Mouse (Mus musculus) kidney, postnatal 4 days (tissue): Measurements from ENCODE around the gene Ass1.

ENCODE experiments used
- DNase-seq, 2 experiments: peaks; one replicate each; pipeline ENCODE4 v3.0.0; 2021; ENCODE audit warnings: mixed read lengths in 2 of 2

Gene Ass1

GRCm38 (mm10) chr2:31469931-31470682 is at the start of gene Ass1:
Gene Ass1 (plus strand): TSS chr2:31470207.
- DNase-seq, result peak; percentile 81 to 91

- peak in 1 of 2 experiments; percentile 27 for DNase-seq
Observed at GRCm38 (mm10) chr2:31420914-31421313, 49.1 kb upstream of the Ass1 start.

- no peak for DNase-seq
Observed at GRCm38 (mm10) chr2:31422576-31422975, 47.4 kb upstream of the Ass1 start.

- peak in 1 of 2 experiments; percentile 37 for DNase-seq
Observed at GRCm38 (mm10) chr2:31431477-31431876, 38.5 kb upstream of the Ass1 start.

GRCm38 (mm10) chr2:31434746-31435145 is 35.3 kb upstream of the Ass1 start:
- peak; percentile 24 to 56 for DNase-seq

GRCm38 (mm10) chr2:31435567-31435966 is 34.4 kb upstream of the Ass1 start:
- peak; percentile 68 to 79 for DNase-seq

- no peak for DNase-seq
Observed at GRCm38 (mm10) chr2:31437480-31438245, 32.3 kb upstream of the Ass1 start.

- DNase-seq, result no peak
Observed at GRCm38 (mm10) chr2:31439576-31439975, 30.4 kb upstream of the Ass1 start.

GRCm38 (mm10) chr2:31442480-31443160 is 27.4 kb upstream of the Ass1 start:
- peak; percentile 31 to 49 for DNase-seq

- no peak for DNase-seq
Observed at GRCm38 (mm10) chr2:31446036-31446435, 24.0 kb upstream of the Ass1 start.

- DNase-seq, result no peak
Observed at GRCm38 (mm10) chr2:31446456-31446855, 23.6 kb upstream of the Ass1 start.

- no peak for DNase-seq
Observed at GRCm38 (mm10) chr2:31447536-31447935, 22.5 kb upstream of the Ass1 start.

- no peak for DNase-seq
Observed at GRCm38 (mm10) chr2:31448756-31449440, 21.1 kb upstream of the Ass1 start.

GRCm38 (mm10) chr2:31449441-31449815 is 20.6 kb upstream of the Ass1 start:
- peak; percentile 63 to 71 for DNase-seq

- no peak for DNase-seq
Observed at GRCm38 (mm10) chr2:31449902-31450301, 20.1 kb upstream of the Ass1 start.

GRCm38 (mm10) chr2:31450661-31451060 is 19.3 kb upstream of the Ass1 start:
- DNase-seq, result no peak

GRCm38 (mm10) chr2:31451530-31451929 is 18.5 kb upstream of the Ass1 start:
- no peak for DNase-seq

GRCm38 (mm10) chr2:31453011-31453410 is 17.0 kb upstream of the Ass1 start:
- no peak for DNase-seq

- DNase-seq, result peak; percentile 78 to 83
Observed at GRCm38 (mm10) chr2:31453559-31454177, 16.3 kb upstream of the Ass1 start.

GRCm38 (mm10) chr2:31454280-31454679 is 15.7 kb upstream of the Ass1 start:
- peak; percentile 66 to 74 for DNase-seq

GRCm38 (mm10) chr2:31455418-31455817 is 14.6 kb upstream of the Ass1 start:
- DNase-seq, result no peak

- DNase-seq, result no peak
Observed at GRCm38 (mm10) chr2:31458460-31458859, 11.5 kb upstream of the Ass1 start.
